Mouse (Mus musculus) small intestine, adult 2 months (tissue): ENCODE data around the gene Reps1.

Experiments
- CTCF ChIP-seq: fragments of 200-500 bp; IDR thresholded peaks from 2 replicates; pipeline ENCODE4 v1.5.1; 2012; ENCODE audit warnings: low read depth, mild to moderate bottlenecking, control low read depth, inconsistent platforms, low read length, moderate library complexity, mixed read lengths; ENCODE audit not compliant: insufficient replicate concordance, insufficient read length; ENCODE audit errors: extremely low read depth
- POLR2A ChIP-seq: fragments of 200-500 bp; IDR thresholded peaks from 2 replicates; pipeline ENCODE4 v1.6.1; 2012; ENCODE audit warnings: low read depth, mild to moderate bottlenecking, control low read depth, inconsistent platforms, low read length, moderate library complexity

DNA sequence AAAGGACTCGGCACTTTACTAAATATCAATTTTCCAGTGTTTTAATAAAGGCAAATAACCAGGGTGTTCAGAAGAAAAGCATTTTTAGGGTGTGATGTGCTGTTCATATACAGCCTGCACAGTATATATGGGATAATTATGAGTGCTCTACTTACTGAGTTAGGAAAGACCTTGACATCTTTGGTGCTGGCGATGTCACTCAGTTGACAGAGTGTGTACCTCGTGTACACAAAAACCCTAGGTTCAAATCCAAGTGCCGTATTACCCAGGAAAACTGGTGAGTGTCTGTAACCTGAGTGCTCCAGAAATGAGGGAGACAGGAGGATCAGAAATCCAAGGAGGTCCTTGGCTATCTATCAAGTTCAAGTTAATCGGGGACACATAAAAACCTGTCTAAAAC is 84.0 kb downstream of the Reps1 start:
- no peak for TF ChIP-seq CTCF
- TF ChIP-seq POLR2A = no peak
